Mouse (Mus musculus) liver, embryonic 16.5 days (tissue): ENCODE results near the gene Gm14435. TPM values are rescaled to one million over a fixed set of nuclear protein-coding genes. Genes with fewer than 3 reads are reported as not detected.
"Not testable (repeated sequence)": the region's sequence is repeated elsewhere in the genome, so short reads cannot be mapped to it uniquely, and the experiment has no call there.

Experiments used
- ATAC-seq: fragments of 200-750 bp; cut with Nextera tagmentation; 2 replicates; pipeline ENCODE4 v1.8.0; 2017; ENCODE audit warnings: low read depth, mild to moderate bottlenecking, moderate number of reproducible peaks, moderate library complexity
- H3K27ac ChIP-seq: fragments of 300-500 bp; sonication (generic); 2 replicates; pipeline ENCODE4 v1.5.1; 2014; ENCODE audit warnings: mild to moderate bottlenecking, low read length
- H3K27me3 ChIP-seq: fragments of 300-500 bp; sonication (generic); 2 replicates; pipeline ENCODE4 v1.6.1; 2014; ENCODE audit warnings: low read depth, low read length, mixed read lengths; ENCODE audit not compliant: control insufficient read depth, insufficient read depth
- H3K36me3 ChIP-seq: fragments of 300-500 bp; sonication (generic); 2 replicates; pipeline ENCODE4 v1.6.1; 2014; ENCODE audit warnings: mild to moderate bottlenecking; ENCODE audit not compliant: control insufficient read depth, insufficient read depth
- H3K4me1 ChIP-seq: fragments of 300-500 bp; sonication (generic); 2 replicates; pipeline ENCODE4 v1.6.1; 2014; ENCODE audit warnings: low read depth, low read length, mixed read lengths; ENCODE audit not compliant: control insufficient read depth
- H3K4me2 ChIP-seq: fragments of 300-500 bp; sonication (generic); 2 replicates; pipeline ENCODE4 v1.6.1; 2014; ENCODE audit warnings: low read depth, low read length, mixed read lengths
- H3K4me3 ChIP-seq: fragments of 300-500 bp; sonication (generic); 2 replicates; pipeline ENCODE4 v1.5.1; 2014; ENCODE audit warnings: low read depth, mild to moderate bottlenecking, low read length
- H3K9ac ChIP-seq: fragments of 300-500 bp; sonication (generic); 2 replicates; pipeline ENCODE4 v1.6.1; 2014; ENCODE audit warnings: low read depth, low read length
- H3K9me3 ChIP-seq: fragments of 300-500 bp; sonication (generic); replicated peaks from 2 replicates; pipeline ENCODE4 v1.6.1; 2016; ENCODE audit warnings: low read length; ENCODE audit not compliant: control insufficient read depth
- WGBS: fragments of 180-500 bp; shearing (Covaris S2); extraction: QIAGEN DNeasy Blood & Tissue Kit; methylation state at CpG from one replicate; pipeline ENCODE4 v1.1.7; 2014; ENCODE audit not compliant: insufficient replicate concordance; 5-methylcytosine and 5-hydroxymethylcytosine counted together
- polyA plus RNA-seq: library from polyadenylated mRNA; unstranded; fragments of >200 nt; fragmentation: Nextera tagmentation; extraction: Ambion mirVana; gene quantifications from 2 replicates; pipeline ENCODE4 v1.2.1, GENCODE M21; 2015

Gene Gm14435
- 4.2 and 4.8 TPM in 2 replicates for polyA plus RNA-seq

DNA sequence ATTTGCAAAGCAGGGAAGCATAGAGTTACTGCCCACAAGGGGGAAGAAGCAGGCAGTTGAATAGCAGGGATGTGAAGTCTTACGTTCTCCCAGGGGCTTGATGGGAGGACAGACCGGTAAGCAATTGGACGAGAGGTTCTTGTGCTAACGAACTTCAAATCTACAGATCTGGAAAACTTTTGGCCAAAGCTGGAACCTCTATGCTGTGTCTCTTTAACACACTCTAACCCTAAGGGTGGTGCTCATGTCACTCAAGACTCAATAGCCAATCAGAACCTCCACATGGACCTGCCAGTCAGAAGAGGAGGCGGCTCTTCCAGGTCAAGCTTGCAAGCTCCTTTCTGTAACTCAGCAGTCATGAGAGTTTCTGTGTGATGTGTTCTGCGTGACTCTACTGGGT, at the start of gene Gm14435:
TSS of gene Gm14435 (plus strand) at position 301 of the 400 bp plus-strand sequence.
- not testable (repeated sequence) for H3K4me2 ChIP-seq, H3K4me1 ChIP-seq, H3K27ac ChIP-seq, H3K36me3 ChIP-seq, H3K4me3 ChIP-seq, H3K9ac ChIP-seq, H3K9me3 ChIP-seq, H3K27me3 ChIP-seq, ATAC-seq
- no CpG with 5 or more reads among the region's 6 CpGs for WGBS

Other genes starting within 250 kb of the Gm14435 start
- 3.3 and 4.3 TPM in 2 replicates for gene 2210418O10Rik, start 197.0 kb upstream of the Gm14435 start, polyA plus RNA-seq
- not detected in 2 replicates for gene Gm11009, start 104.1 kb upstream of the Gm14435 start, polyA plus RNA-seq
- 0.26 and 1.4 TPM in 2 replicates for gene Gm14434, start 63.2 kb downstream of the Gm14435 start, polyA plus RNA-seq
- gene Zfp967, start 97.5 kb downstream of the Gm14435 start, polyA plus RNA-seq: not detected in 2 replicates
- gene Gm14308, start 212.8 kb downstream of the Gm14435 start, polyA plus RNA-seq: 1.1 and 1.3 TPM in 2 replicates
- gene Zfp973, start 246.9 kb downstream of the Gm14435 start, polyA plus RNA-seq: 2.5 and 2.8 TPM in 2 replicates